Mouse (Mus musculus): Measurements from ENCODE around the gene Acsl1.

- no peak for TF ChIP-seq CTCF (IDR thresholded peaks at IDR 0.05; ENCODE audit: control insufficient read depth, insufficient read depth, low read length)
- TF ChIP-seq POLR2A (IDR thresholded peaks at IDR 0.05; ENCODE audit: borderline replicate concordance, control insufficient read depth, low read depth, low read length), result no peak
Measured at GRCm38 (mm10) chr8:46432581-46432980, 38.3 kb upstream of the Acsl1 start.

Measured in bone marrow, adult 2 months (tissue).